Mouse (Mus musculus) olfactory bulb, adult 2 months (tissue): ENCODE results near the gene Scg5.

Experiments
- CTCF ChIP-seq: fragments of 200-500 bp; IDR thresholded peaks from 2 replicates; pipeline ENCODE4 v1.5.1; 2012; ENCODE audit warnings: low read depth, mild to moderate bottlenecking, low read length, moderate library complexity; ENCODE audit not compliant: insufficient read depth
- POLR2A ChIP-seq: fragments of 200-500 bp; IDR thresholded peaks from 2 replicates; pipeline ENCODE4 v1.6.1; 2012; ENCODE audit warnings: mild to moderate bottlenecking, low read depth, low read length, moderate library complexity; ENCODE audit not compliant: insufficient read depth

DNA sequence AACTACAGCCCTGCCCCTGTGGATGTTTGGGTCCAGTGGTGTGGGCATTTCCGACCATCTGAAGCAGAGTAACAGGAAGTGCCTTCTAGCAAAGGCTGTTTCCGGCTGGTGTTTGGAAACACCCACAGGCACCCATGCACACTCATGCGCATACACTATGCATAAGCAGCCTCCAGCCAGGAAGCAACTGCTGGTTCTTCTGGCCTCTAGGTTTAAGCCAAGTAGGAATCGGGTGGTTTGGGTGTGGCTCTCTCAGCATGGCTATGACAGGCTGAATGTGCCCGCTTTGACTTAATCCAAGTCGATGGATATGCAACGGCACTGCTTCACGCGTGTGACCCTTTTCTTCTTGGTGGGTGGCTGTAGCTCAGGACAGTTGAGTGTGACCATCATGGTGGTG is 79.6 kb downstream of the Scg5 start:
- TF ChIP-seq POLR2A (no peak), CTCF (no peak)
